Mouse (Mus musculus): ENCODE measurements around the gene Nlgn1.

GRCm38 (mm10) chr3:26330863-26331176 lies 1.4 kb downstream of the Nlgn1 start:
- TF ChIP-seq CTCF (IDR thresholded peaks at IDR 0.05; ENCODE audit: extremely low read depth, insufficient read depth, insufficient read length, insufficient replicate concordance) (no peak), POLR2A (IDR thresholded peaks at IDR 0.05; ENCODE audit: low read depth, low read length) (no peak)
